In genomic region chr3:140179471-140179870, GRCm38 (mm10) we compare ENCODE assay signal across 21 mouse cellular contexts.
A peak's percentile ranks its signal among the peaks of the same experiment; 100 is the strongest.
DNase-seq lines count a peak whose midpoint lies in the region; ATAC-seq and TF ChIP-seq lines count a peak whose summit lies in the region.
"Had no signal": no experiment of that assay in that cellular context is flagged by ENCODE, and none has a peak within 500 bp of the region (broad histone marks: within the 10 kb centered on the region; RNA-seq: fewer than 3 reads in every experiment).

No protein-coding gene starts in this region.

- H3K9ac ChIP-seq in CH12.LX (ENCODE audit: insufficient read depth, low read depth) = no peak overlapping the region
- H3K9ac ChIP-seq in forebrain, embryonic 12.5 days = no peak overlapping the region
- H3K9ac ChIP-seq in liver, embryonic 12.5 days = no peak overlapping the region
- H3K9ac ChIP-seq: heart, embryonic 13.5 days; limb, embryonic 13.5 days; liver, embryonic 15.5 days had no signal

- TF ChIP-seq RAD21 in CH12.LX (IDR thresholded peaks at IDR 0.05; ENCODE audit: low read depth, low read length) = no peak

- H3K4me3 ChIP-seq in CH12.LX (replicated peaks in 1 of 3; ENCODE audit: low read depth in 2 of 3, low read length in 2 of 3, poor library complexity in 1 of 3) = no peak overlapping the region
- H3K4me3 ChIP-seq in cerebellum, adult 2 months (replicated peaks; ENCODE audit: insufficient read depth, low read depth, low read length) = no peak overlapping the region
- H3K4me3 ChIP-seq in forebrain, embryonic 12.5 days (replicated peaks) = no peak overlapping the region
- H3K4me3 ChIP-seq in liver, embryonic 12.5 days = no peak overlapping the region
- H3K4me3 ChIP-seq: embryonic facial prominence, embryonic 10.5 days; gastrocnemius, adult 2 months; heart, embryonic 13.5 days; limb, embryonic 13.5 days; liver, embryonic 15.5 days had no signal

- no peak for TF ChIP-seq EP300 in CH12.LX (IDR thresholded peaks at IDR 0.05; ENCODE audit: low read length)

- dilution Hi-C loops in CH12.LX (cut with MboI; ENCODE audit: extremely low pct_ligation_motif_present, extremely low pct_unique_long_range_greater_than_20kb, low sequenced_read_pairs) = no loop called here

- H3K4me1 ChIP-seq in CH12.LX (ENCODE audit: control insufficient read depth in 1 of 2, insufficient read depth in 2 of 2) = no peaks in the 10 kb centered on the region
- no peaks in the 10 kb centered on the region for H3K4me1 ChIP-seq in cerebellum, adult 2 months (ENCODE audit: control insufficient read depth, insufficient read depth, low read length)
- peaks cover 1% of the 10 kb centered on the region for H3K4me1 ChIP-seq in forebrain, embryonic 12.5 days
- H3K4me1 ChIP-seq in liver, embryonic 12.5 days = no peaks in the 10 kb centered on the region
- H3K4me1 ChIP-seq: embryonic facial prominence, embryonic 10.5 days; heart, embryonic 13.5 days; limb, embryonic 13.5 days; liver, embryonic 15.5 days had no signal

- H3K36me3 ChIP-seq in CH12.LX (replicated peaks in 1 of 2; ENCODE audit: control insufficient read depth in 1 of 2, insufficient read depth in 1 of 2, low read length in 1 of 2) = no peaks in the 10 kb centered on the region
- H3K36me3 ChIP-seq in forebrain, embryonic 12.5 days (replicated peaks) = no peaks in the 10 kb centered on the region
- H3K36me3 ChIP-seq in liver, embryonic 12.5 days = no peaks in the 10 kb centered on the region
- H3K36me3 ChIP-seq: embryonic facial prominence, embryonic 10.5 days; heart, embryonic 13.5 days; limb, embryonic 13.5 days; liver, embryonic 15.5 days had no signal

- intact Hi-C loops in left cerebral cortex, postnatal 36 days (cut with DNase I) = no loop called here

- TF ChIP-seq POLR2A in CH12.LX (IDR thresholded peaks at IDR 0.05; ENCODE audit: low read depth, low read length) = no peak
- no peak for TF ChIP-seq POLR2A in cerebellum, adult 2 months (IDR thresholded peaks at IDR 0.05; ENCODE audit: borderline replicate concordance, insufficient read depth, low read length)

- H3K27me3 ChIP-seq in CH12.LX (replicated peaks) = no peaks in the 10 kb centered on the region
- H3K27me3 ChIP-seq in cerebellum, adult 2 months (ENCODE audit: control insufficient read depth, insufficient read depth, low read length) = no peaks in the 10 kb centered on the region
- no peaks in the 10 kb centered on the region for H3K27me3 ChIP-seq in forebrain, embryonic 12.5 days
- no peaks in the 10 kb centered on the region for H3K27me3 ChIP-seq in liver, embryonic 12.5 days (replicated peaks)
- H3K27me3 ChIP-seq: heart, embryonic 13.5 days; limb, embryonic 13.5 days; liver, embryonic 15.5 days had no signal

- H3K79me2 ChIP-seq in CH12.LX (replicated peaks; ENCODE audit: control insufficient read depth, extremely low read depth, insufficient read depth, poor library complexity, severe bottlenecking) = no peaks in the 10 kb centered on the region

- no peaks in the 10 kb centered on the region for H3K9me3 ChIP-seq in CH12.LX (replicated peaks; ENCODE audit: low read length)
- no peaks in the 10 kb centered on the region for H3K9me3 ChIP-seq in forebrain, embryonic 12.5 days
- no peaks in the 10 kb centered on the region for H3K9me3 ChIP-seq in liver, embryonic 12.5 days (replicated peaks)
- H3K9me3 ChIP-seq: embryonic facial prominence, embryonic 10.5 days; heart, embryonic 13.5 days; limb, embryonic 13.5 days; liver, embryonic 15.5 days had no signal

- in situ Hi-C loops in CH12.LX (cut with MboI; ENCODE audit: low pct_ligation_motif_present, low pct_unique_long_range_greater_than_20kb, low sequenced_read_pairs) = no loop called here

- TF ChIP-seq CTCF in CH12.LX (conservative IDR thresholded peaks at IDR 0.05 in 1 of 2, IDR thresholded peaks at IDR 0.05 in 1 of 2; ENCODE audit: low read depth in 2 of 2, low read length in 2 of 2) = no peak
- TF ChIP-seq CTCF in cerebellum, adult 2 months (IDR thresholded peaks at IDR 0.05; ENCODE audit: borderline replicate concordance, insufficient read depth, low read depth, low read length) = no peak

- H3K27ac ChIP-seq in CH12.LX (ENCODE audit: insufficient read depth, low read depth) = no peak overlapping the region
- no peak overlapping the region for H3K27ac ChIP-seq in cerebellum, adult 2 months (ENCODE audit: insufficient read depth, low read length)
- H3K27ac ChIP-seq in forebrain, embryonic 12.5 days = no peak overlapping the region
- H3K27ac ChIP-seq in liver, embryonic 12.5 days = no peak overlapping the region
- H3K27ac ChIP-seq: embryonic facial prominence, embryonic 10.5 days; gastrocnemius, adult 2 months; heart, embryonic 13.5 days; hindbrain, postnatal 0 days; limb, embryonic 13.5 days; liver, embryonic 15.5 days; macrophage; stomach, postnatal 0 days had no signal

- H3K4me2 ChIP-seq in CH12.LX (ENCODE audit: insufficient read depth, low read depth, poor library complexity, severe bottlenecking) = no peak overlapping the region
- H3K4me2 ChIP-seq in forebrain, embryonic 12.5 days = no peak overlapping the region
- H3K4me2 ChIP-seq in liver, embryonic 12.5 days = no peak overlapping the region
- H3K4me2 ChIP-seq: heart, embryonic 13.5 days; limb, embryonic 13.5 days; liver, embryonic 15.5 days; midbrain, embryonic 11.5 days had no signal

- WGBS in cerebellum, adult 2 months = 83% methylated on average over 2 of the region's 2 CpGs
- 96% methylated on average over 2 of the region's 2 CpGs for WGBS in forebrain, embryonic 12.5 days
- WGBS in liver, embryonic 12.5 days (ENCODE audit: insufficient replicate concordance) = 77% methylated on average over 2 of the region's 2 CpGs

- peak; percentile 4 for DNase-seq in CH12.LX (ENCODE audit: extremely low read depth)
- DNase-seq in frontal cortex, postnatal 25 days (ENCODE audit: low spot score in 2 of 2) = peak; percentile 14 to 16
- DNase-seq in layer of hippocampus, adult 9-11 months = peak; percentile 90
- peak; percentile 57 to 65 for DNase-seq in left cerebral cortex, postnatal 36 days (ENCODE audit: low spot score in 2 of 2)
- DNase-seq in cerebellum, adult 2 months = no peak
- DNase-seq in kidney, adult 18-20 months = no peak
- DNase-seq: adrenal gland, postnatal 36 days; cerebellum, adult 8-10 months; gastrocnemius, adult 2 months; kidney, postnatal 10 days had no signal

- ATAC-seq in forebrain, embryonic 12.5 days (ENCODE audit: low FRiP score) = no peak
- no peak for ATAC-seq in liver, embryonic 12.5 days
- ATAC-seq: hindbrain, postnatal 0 days; intestine, postnatal 0 days had no signal

TF ChIP-seq in CH12.LX, 34 proteins besides CTCF, POLR2A, EP300 and RAD21:
- TF ChIP-seq BHLHE40 (IDR thresholded peaks at IDR 0.05; ENCODE audit: low read depth, low read length) (no peak), CHD2 (IDR thresholded peaks at IDR 0.05; ENCODE audit: low read length) (no peak), ZNF384 (IDR thresholded peaks at IDR 0.05; ENCODE audit: low read depth, low read length) (no peak), ETS1 (conservative IDR thresholded peaks at IDR 0.05; ENCODE audit: low read depth, low read length) (no peak), USF1 (IDR thresholded peaks at IDR 0.05; ENCODE audit: low read depth, low read length) (no peak), E2F4 (IDR thresholded peaks at IDR 0.05; ENCODE audit: insufficient replicate concordance, low read depth, low read length) (no peak), GABPA (IDR thresholded peaks at IDR 0.05; ENCODE audit: insufficient replicate concordance, low read depth, low read length) (no peak), TBP (conservative IDR thresholded peaks at IDR 0.05; ENCODE audit: low read depth, low read length) (no peak), MEF2A (IDR thresholded peaks at IDR 0.05; ENCODE audit: borderline replicate concordance, low read depth, low read length) (no peak), POLR2AphosphoS2 (IDR thresholded peaks at IDR 0.05; ENCODE audit: low read depth, low read length) (no peak), SIN3A (IDR thresholded peaks at IDR 0.05; ENCODE audit: low read length) (no peak), NRF1 (IDR thresholded peaks at IDR 0.05; ENCODE audit: low read depth, low read length) (no peak), ZMIZ1 (IDR thresholded peaks at IDR 0.05; ENCODE audit: low read depth, low read length) (no peak), CHD1 (IDR thresholded peaks at IDR 0.05; ENCODE audit: low read depth, low read length) (no peak), NELFE (IDR thresholded peaks at IDR 0.05; ENCODE audit: low read depth, low read length) (no peak), ZKSCAN1 (IDR thresholded peaks at IDR 0.05; ENCODE audit: borderline replicate concordance, low read depth, low read length) (no peak), RCOR1 (conservative IDR thresholded peaks at IDR 0.05; ENCODE audit: low read depth, low read length) (no peak)
TF ChIP-seq in CH12.LX: peak in this region for 0.

Comparison
In these comparisons a context has a peak if more than half of its experiments do, and no peak if none do; other contexts are left out.
1. DNase-seq: peak in CH12.LX (single experiment), frontal cortex, postnatal 25 days (2 of 2), layer of hippocampus, adult 9-11 months (single experiment) and left cerebral cortex, postnatal 36 days (2 of 2); none in cerebellum, adult 2 months (0 of 2) and kidney, adult 18-20 months (single experiment).